Mouse (Mus musculus): ENCODE measurements around the gene Irak3.

- TF ChIP-seq CTCF (IDR thresholded peaks at IDR 0.05) (no peak), EP300 (IDR thresholded peaks at IDR 0.05) (no peak)
Observed at GRCm38 (mm10) chr10:120165793-120166503, 36.0 kb downstream of the Irak3 start.
